Mouse (Mus musculus) bone marrow, adult 2 months (tissue): Measurements from ENCODE around the gene Prkca.

Source experiments
- CTCF ChIP-seq: fragments of 200-500 bp; IDR thresholded peaks from 2 replicates; pipeline ENCODE4 v1.5.1; 2011; ENCODE audit warnings: low read length, control low read depth; ENCODE audit not compliant: control insufficient read depth, insufficient read depth
- POLR2A ChIP-seq: fragments of 200-500 bp; IDR thresholded peaks from 2 replicates; pipeline ENCODE4 v1.6.1; 2011; ENCODE audit warnings: low read depth, mild to moderate bottlenecking, control low read depth, low read length, borderline replicate concordance; ENCODE audit not compliant: control insufficient read depth

DNA sequence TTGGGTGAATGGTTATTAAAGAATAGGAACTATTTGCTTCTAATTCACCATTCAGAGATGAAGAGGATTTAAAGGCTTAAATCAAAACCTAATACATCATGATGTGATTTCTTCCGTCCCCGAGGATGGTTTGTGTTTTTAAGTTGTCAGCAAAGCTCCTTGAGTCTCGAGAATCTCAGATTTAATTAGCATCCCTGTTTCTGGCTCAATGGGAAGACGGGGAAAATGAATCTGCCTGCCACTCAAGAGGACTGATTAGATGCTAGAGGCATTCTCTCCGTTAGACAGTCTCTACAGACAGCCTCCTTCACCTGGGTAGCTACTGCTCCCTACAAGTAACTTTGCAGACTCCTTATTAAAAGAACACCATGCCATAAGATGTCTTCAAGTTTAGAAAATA is 396.9 kb downstream of the Prkca start:
- TF ChIP-seq CTCF (no peak), POLR2A (no peak)
